Mouse (Mus musculus): Measurements from ENCODE around the gene Mgat4b. TPM values are rescaled to one million over a fixed set of nuclear protein-coding genes. Genes with fewer than 3 reads are reported as not detected.
"Not testable (repeated sequence)": the region's sequence is repeated elsewhere in the genome, so short reads cannot be mapped to it uniquely, and the experiment has no call there.

Mgat4b gene
- polyA plus RNA-seq (2012; rRNA removed) = 75.8 and 80.6 TPM in 2 replicates

- no peak for DNase-seq (ENCODE audit: low read depth)
Measured at GRCm38 (mm10) chr11:50210505-50211151, at the start of gene Mgat4b, which contains the start of gene Sqstm1. Mgat4b (plus strand) TSS chr11:50210890. Sqstm1 (minus strand) TSS chr11:50210827.

GRCm38 (mm10) chr11:50161578-50162304 lies 48.9 kb upstream of the Mgat4b start:
- DNase-seq (ENCODE audit: low read depth) = no peak

GRCm38 (mm10) chr11:50162338-50163050 lies 48.2 kb upstream of the Mgat4b start:
- no peak for DNase-seq (ENCODE audit: low read depth)

DNA sequence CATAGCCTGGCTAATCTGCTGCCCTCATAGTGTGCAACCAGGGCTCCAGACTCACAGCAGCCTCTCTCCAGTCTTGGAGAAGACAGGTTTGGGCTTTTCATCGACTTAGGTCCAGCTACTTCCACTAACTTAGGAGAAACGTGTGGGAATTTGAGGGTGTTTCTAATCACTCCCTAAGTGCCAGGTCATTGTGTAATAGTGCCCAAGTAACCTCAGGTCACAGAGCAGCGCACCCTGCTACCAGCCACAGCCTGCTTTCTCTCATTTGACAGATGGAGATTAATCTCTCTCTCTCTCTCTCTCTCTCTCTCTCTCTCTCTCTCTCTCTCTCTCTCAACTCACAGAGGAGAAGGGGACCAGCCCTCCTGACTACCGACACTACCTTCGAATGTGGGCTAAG lies 42.3 kb upstream of the Mgat4b start:
- no peak for DNase-seq (ENCODE audit: low read depth)

- DNase-seq (ENCODE audit: low read depth) = not testable (repeated sequence)
Measured at GRCm38 (mm10) chr11:50174111-50174729, 36.5 kb upstream of the Mgat4b start, which contains the start of gene Mrnip. Mrnip (plus strand) TSS chr11:50174444.

- peak; percentile 74 for DNase-seq (ENCODE audit: low read depth)
Measured at GRCm38 (mm10) chr11:50174730-50175187, 35.9 kb upstream of the Mgat4b start.

- DNase-seq (ENCODE audit: low read depth) = no peak
Measured at GRCm38 (mm10) chr11:50176351-50176750, 34.3 kb upstream of the Mgat4b start.

DNA sequence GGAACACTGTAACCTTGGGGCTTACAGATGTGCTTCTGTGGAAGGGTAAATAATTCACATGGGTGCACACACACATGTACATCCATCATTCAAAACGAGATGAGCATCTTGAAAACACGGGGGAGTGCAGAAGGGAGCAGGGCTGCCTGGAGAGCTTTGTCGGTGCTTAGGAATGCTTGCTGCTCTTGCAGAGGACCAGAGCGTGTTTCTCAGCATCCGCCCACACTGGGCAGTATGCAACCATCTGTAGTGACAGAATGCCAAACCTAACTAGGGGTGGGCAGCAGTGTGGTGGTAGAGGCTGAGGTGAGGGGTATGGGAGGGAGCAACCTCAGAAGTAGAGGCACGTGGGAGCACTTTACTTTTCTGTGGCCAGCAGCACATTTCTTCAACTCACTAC lies 33.6 kb upstream of the Mgat4b start:
- DNase-seq (ENCODE audit: low read depth) = no peak

DNA sequence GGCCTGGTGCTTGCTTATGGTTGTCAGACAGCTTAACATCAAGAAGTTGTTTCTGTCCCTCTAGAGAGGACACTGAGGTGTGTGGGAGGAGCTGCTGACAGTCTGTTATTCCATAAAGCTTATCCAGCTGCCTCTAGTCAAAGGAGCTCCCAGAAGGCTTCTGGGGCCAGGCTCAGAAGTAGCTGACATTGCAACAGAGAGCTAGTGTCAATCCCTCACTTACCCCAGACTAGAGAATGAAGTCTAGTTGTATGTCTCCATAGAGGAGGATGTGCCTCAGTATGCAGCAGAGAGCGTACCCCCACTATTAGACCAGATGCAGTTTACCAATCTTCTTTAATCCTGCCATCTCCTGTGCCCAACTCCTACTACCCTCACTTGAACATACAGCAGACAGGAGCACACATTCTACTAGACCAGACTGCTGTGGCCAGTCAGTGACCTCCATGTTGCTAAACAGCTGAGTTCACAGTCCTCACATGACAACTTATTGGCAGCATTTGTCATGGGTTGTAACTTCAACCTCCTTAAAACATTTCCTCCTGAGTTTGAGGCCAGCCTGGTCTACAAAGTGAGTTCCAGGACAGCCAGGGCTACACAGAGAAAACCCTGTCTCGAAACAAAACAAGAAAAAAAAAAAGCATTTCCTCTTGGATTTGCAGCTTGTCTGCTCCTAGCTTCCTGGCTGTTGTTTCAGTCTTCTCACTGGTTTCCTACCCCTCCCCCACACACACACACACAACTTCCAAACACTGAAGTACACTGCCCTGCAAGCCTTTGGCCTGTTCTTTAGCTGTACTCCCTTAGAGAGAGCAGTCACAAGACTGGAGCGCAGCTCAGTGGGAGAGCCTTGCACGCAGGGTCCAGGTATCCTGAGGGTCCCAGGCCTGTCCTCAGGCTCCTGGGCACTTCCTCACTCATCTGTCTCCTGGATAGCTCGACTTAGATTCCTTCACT lies 31.9 kb upstream of the Mgat4b start:
- DNase-seq (ENCODE audit: low read depth) = no peak

- no peak for DNase-seq (ENCODE audit: low read depth)
Measured at GRCm38 (mm10) chr11:50180478-50181231, 30.0 kb upstream of the Mgat4b start.

DNA sequence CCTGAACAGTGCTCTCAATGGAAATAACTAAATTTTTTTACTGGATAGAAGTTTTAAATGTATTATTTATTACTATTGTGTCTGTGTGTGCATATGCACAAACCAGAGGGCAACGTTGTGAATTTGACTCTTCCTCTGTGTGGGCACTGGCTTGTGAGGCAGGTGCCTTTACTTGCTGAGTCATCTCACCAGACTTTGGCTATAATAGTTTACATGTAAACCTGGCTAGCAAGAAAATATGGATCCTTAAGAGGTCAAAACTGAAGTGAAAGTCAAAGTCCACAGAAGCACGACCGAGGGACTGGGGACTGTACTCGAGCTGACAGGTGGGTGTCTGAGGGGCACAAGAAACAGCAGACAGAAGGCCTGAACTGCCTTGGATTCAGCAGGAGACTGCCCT lies 28.0 kb upstream of the Mgat4b start:
- no peak for DNase-seq (ENCODE audit: low read depth)

DNA sequence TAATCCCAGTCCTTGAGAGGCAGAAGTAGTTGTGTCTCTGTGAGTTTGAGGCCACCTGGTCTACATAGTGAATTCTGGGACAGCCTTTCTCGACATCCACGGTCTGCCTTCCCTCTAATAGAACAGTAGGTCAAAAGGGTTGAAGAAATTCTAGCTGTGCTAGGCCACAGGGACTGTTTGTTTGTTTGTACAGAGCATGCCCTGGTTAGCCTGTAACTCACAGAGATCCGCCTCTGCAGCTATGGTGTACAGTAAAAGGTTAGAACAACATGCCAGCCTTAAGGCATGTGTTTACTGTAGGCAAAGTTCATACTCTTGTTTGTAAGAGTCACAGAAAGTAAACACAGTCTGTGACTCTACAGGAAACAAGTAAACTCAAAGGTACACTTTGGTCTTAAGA lies 25.9 kb upstream of the Mgat4b start:
- no peak for DNase-seq (ENCODE audit: low read depth)

GRCm38 (mm10) chr11:50188682-50189081 lies 22.0 kb upstream of the Mgat4b start:
- no peak for DNase-seq (ENCODE audit: low read depth)

DNA sequence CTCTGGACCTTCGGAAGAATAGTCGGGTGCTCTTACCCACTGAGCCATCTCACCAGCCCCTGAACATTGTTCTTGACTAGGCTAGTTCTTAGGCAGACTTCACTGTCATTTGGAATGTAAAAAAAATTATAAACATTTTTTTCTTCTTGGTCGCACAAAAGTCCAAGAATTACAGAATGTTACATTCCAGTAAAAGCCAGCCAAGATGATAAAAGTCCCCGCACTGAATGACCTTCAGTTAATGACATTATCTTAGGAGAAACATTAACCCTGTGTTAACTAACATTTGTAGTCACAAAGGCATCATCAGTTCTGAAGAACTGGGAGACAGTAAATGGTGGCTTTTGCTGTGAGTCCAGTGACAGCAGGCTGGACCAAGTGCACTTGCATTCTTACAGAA lies 20.3 kb upstream of the Mgat4b start:
- DNase-seq (ENCODE audit: low read depth) = no peak

- DNase-seq (ENCODE audit: low read depth) = no peak
Measured at GRCm38 (mm10) chr11:50192278-50192677, 18.4 kb upstream of the Mgat4b start.

DNA sequence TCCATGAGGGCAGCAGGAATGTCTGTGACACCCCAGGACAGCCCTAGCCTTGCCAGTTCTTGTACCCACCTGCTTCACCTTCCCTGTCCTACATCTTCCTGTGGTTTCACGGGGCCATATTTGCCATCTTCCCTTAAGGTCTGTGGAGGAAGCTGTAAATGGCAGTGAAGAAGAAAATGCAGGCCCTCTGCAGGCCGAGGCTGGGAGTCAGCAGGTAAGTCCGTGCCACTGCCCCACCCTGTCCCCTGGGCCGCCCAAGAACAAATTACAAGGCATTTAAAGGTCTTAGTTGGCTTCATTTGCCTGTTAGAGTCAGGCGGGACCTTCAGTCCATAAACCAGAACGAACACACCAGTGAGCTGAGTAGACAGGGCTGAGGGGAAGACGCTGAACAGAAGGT lies 16.6 kb upstream of the Mgat4b start:
- DNase-seq (ENCODE audit: low read depth) = no peak

- DNase-seq (ENCODE audit: low read depth) = no peak
Measured at GRCm38 (mm10) chr11:50194793-50195192, 15.9 kb upstream of the Mgat4b start.

- DNase-seq (ENCODE audit: low read depth) = no peak
Measured at GRCm38 (mm10) chr11:50197500-50197899, 13.2 kb upstream of the Mgat4b start.

DNA sequence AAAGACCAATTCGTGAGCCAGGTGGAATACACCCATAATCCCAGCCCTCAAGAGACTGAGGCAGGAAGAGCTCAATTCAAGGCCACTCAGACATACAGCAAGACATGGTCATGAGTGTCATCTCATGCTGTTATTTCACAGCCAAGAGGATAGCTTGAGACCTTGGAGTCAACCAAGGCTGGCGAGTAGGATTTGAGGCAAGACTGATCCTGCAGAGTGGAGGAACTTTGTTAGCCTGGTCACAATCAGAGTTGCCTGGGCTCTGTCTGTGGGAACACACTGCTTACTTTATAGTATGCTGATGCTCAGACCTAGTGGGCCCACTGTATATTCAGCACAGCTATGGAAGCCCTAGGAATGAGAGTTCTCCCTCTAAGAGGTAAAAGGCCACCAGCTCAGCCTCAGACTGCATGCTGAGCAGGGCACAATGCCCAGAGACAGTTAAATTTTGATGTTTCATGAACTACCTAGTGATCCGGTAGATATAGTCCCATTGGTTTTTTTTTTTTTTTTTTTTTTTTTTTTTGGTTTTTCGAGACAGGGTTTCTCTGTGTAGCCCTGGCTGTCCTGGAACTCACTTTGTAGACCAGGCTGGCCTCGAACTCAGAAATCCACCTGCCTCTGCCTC lies 12.4 kb upstream of the Mgat4b start:
- DNase-seq (ENCODE audit: low read depth) = no peak

DNA sequence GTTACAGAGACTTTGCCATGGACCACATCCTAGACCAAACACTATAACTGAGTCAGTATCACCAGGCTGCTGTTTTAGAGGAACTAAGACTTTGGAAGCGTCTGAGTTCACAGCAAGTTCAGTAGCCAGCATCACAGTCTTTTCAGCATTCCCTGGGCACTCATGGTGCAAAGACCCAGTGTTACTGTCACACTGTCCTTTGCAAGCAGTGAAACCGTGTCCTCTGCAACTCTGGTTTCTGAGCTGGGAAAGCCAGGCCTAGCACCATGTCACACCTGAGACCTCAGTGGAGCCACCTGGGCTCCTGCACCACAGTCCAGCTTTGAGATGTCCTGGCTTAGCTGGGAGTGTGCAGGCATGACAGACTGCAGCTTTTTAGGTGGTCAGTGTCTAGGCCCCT lies 11.8 kb upstream of the Mgat4b start:
- DNase-seq (ENCODE audit: low read depth) = no peak
